Mouse (Mus musculus) cerebellum, postnatal 25 days (tissue): Measurements from ENCODE around the gene Parp3.

Experiments used
- DNase-seq, 2 experiments: peaks; one replicate each; pipeline ENCODE4 v3.0.0; 2021; ENCODE audit warnings: mixed read lengths in 2 of 2

The Parp3 gene

GRCm38 (mm10) chr9:106474456-106474855 lies 2.3 kb downstream of the Parp3 start:
- peak; percentile 80 to 89 for DNase-seq

GRCm38 (mm10) chr9:106473753-106474105 lies 3.0 kb downstream of the Parp3 start:
- peak in 1 of 2 experiments; percentile 37 for DNase-seq

GRCm38 (mm10) chr9:106473081-106473752 lies 3.5 kb downstream of the Parp3 start:
- peak; percentile 21 to 33 for DNase-seq

GRCm38 (mm10) chr9:106472321-106472720 lies 4.4 kb downstream of the Parp3 start:
- DNase-seq: peak; percentile 23 to 27

GRCm38 (mm10) chr9:106471892-106472291 lies 4.9 kb downstream of the Parp3 start:
- DNase-seq: peak in 1 of 2 experiments; percentile 59

GRCm38 (mm10) chr9:106470991-106471750 lies 5.6 kb downstream of the Parp3 start:
- DNase-seq: peak; percentile 9 to 14

- peak in 1 of 2 experiments; percentile 14 for DNase-seq
Observed at GRCm38 (mm10) chr9:106469776-106470175, 7.0 kb downstream of the Parp3 start.

GRCm38 (mm10) chr9:106469317-106469716 lies 7.4 kb downstream of the Parp3 start:
- peak in 1 of 2 experiments; percentile 29 for DNase-seq

GRCm38 (mm10) chr9:106467746-106468145 lies 9.0 kb downstream of the Parp3 start:
- peak; percentile 27 to 30 for DNase-seq

- DNase-seq: peak in 1 of 2 experiments; percentile 15
Observed at GRCm38 (mm10) chr9:106466721-106467120, 10.0 kb downstream of the Parp3 start.

GRCm38 (mm10) chr9:106465571-106466200 lies 11.1 kb downstream of the Parp3 start, which contains the start of gene Gpr62:
Gene Gpr62 (minus strand): TSS chr9:106465938.
- DNase-seq: peak; percentile 86 to 90

- DNase-seq: peak; percentile 94 to 95
Observed at GRCm38 (mm10) chr9:106464751-106465541, 11.8 kb downstream of the Parp3 start.

- peak; percentile 92 to 93 for DNase-seq
Observed at GRCm38 (mm10) chr9:106463122-106464063, 13.4 kb downstream of the Parp3 start.

GRCm38 (mm10) chr9:106462430-106462800 lies 14.3 kb downstream of the Parp3 start:
- DNase-seq: peak; percentile 57 to 62

GRCm38 (mm10) chr9:106461641-106462429 lies 14.9 kb downstream of the Parp3 start:
- peak; percentile 65 to 69 for DNase-seq

- peak; percentile 51 to 57 for DNase-seq
Observed at GRCm38 (mm10) chr9:106461026-106461415, 15.7 kb downstream of the Parp3 start.

- DNase-seq: peak; percentile 85 to 87
Observed at GRCm38 (mm10) chr9:106460401-106461025, 16.2 kb downstream of the Parp3 start.

GRCm38 (mm10) chr9:106459946-106460345 lies 16.8 kb downstream of the Parp3 start:
- DNase-seq: peak in 1 of 2 experiments; percentile 68

- DNase-seq: peak; percentile 48 to 51
Observed at GRCm38 (mm10) chr9:106457920-106458319, 18.8 kb downstream of the Parp3 start.

- peak in 1 of 2 experiments; percentile 37 for DNase-seq
Observed at GRCm38 (mm10) chr9:106457163-106457559, 19.6 kb downstream of the Parp3 start.
